ENCODE assay signal across 25 mouse cellular contexts in the genomic region with DNA sequence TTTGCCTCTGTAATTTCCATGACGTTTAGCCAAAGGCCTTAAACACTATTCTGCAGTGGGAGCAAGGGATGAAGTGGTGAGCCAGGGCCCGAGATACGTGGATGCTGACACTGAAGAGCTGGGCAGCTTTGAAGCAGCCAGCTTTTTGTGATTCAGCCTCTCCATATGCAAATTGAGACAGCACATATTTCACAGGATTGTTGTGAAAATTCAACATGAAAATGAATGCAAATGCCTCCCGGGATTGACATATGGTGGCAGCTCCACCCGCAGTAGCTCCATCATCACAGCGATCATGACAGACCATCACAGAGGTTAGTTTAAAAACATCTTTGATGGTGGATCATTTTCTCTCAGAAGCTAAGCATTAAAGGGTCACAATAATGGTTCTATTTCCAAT.
A peak's percentile ranks its signal among the peaks of the same experiment; 100 is the strongest.
DNase-seq lines count a peak whose midpoint lies in the region; ATAC-seq and TF ChIP-seq lines count a peak whose summit lies in the region.
"Had no signal": no experiment of that assay in that cellular context is flagged by ENCODE, and none has a peak within 500 bp of the region (broad histone marks: within the 10 kb centered on the region; RNA-seq: fewer than 3 reads in every experiment).

No protein-coding gene starts in this region.

- no peak overlapping the region for H3K4me2 ChIP-seq in forebrain, embryonic 11.5 days (ENCODE audit: low read depth, low read length, severe bottlenecking)
- no peak overlapping the region for H3K4me2 ChIP-seq in forebrain, postnatal 0 days (ENCODE audit: low read depth)
- H3K4me2 ChIP-seq: intestine, embryonic 15.5 days; limb, embryonic 12.5 days; liver, embryonic 12.5 days; lung, embryonic 14.5 days had no signal

- no peak overlapping the region for H3K27ac ChIP-seq in forebrain, embryonic 11.5 days (ENCODE audit: low read depth, low read length)
- no peak overlapping the region for H3K27ac ChIP-seq in forebrain, embryonic 10.5 days
- H3K27ac ChIP-seq in layer of hippocampus, adult 2 months: peak overlapping the region; percentile 58; the same call in 1 of the 2 replicates
- peak overlapping the region; percentile 57; the same call in 1 of the 2 replicates for H3K27ac ChIP-seq in forebrain, postnatal 0 days (ENCODE audit: low read depth, low read length)
- H3K27ac ChIP-seq: intestine, embryonic 15.5 days; limb, embryonic 12.5 days; liver, embryonic 12.5 days had no signal

- no peak overlapping the region for H3K4me3 ChIP-seq in forebrain, embryonic 11.5 days (ENCODE audit: low read depth, low read length)
- no peak overlapping the region for H3K4me3 ChIP-seq in forebrain, embryonic 10.5 days
- no peak overlapping the region for H3K4me3 ChIP-seq in layer of hippocampus, adult 2 months
- no peak overlapping the region for H3K4me3 ChIP-seq in forebrain, postnatal 0 days (ENCODE audit: low read depth, low read length)
- H3K4me3 ChIP-seq in lung, adult 2 months (replicated peaks; ENCODE audit: extremely low read depth, low read depth, low read length): no peak overlapping the region
- H3K4me3 ChIP-seq: intestine, embryonic 15.5 days; limb, embryonic 12.5 days; liver, embryonic 12.5 days had no signal

- H3K27me3 ChIP-seq in forebrain, embryonic 11.5 days (ENCODE audit: control insufficient read depth, insufficient read depth, low read length): no peaks in the 10 kb centered on the region
- no peaks in the 10 kb centered on the region for H3K27me3 ChIP-seq in forebrain, embryonic 10.5 days (ENCODE audit: poor library complexity, severe bottlenecking)
- no peaks in the 10 kb centered on the region for H3K27me3 ChIP-seq in forebrain, postnatal 0 days (ENCODE audit: insufficient read depth, low read length)
- H3K27me3 ChIP-seq: intestine, embryonic 15.5 days; limb, embryonic 12.5 days; liver, embryonic 12.5 days; Patski had no signal

- TF ChIP-seq CTCF in layer of hippocampus, adult 2 months (conservative IDR thresholded peaks at IDR 0.05): no peak
- no peak for TF ChIP-seq CTCF in forebrain, postnatal 0 days (IDR thresholded peaks at IDR 0.05; ENCODE audit: low read depth)
- no peak for TF ChIP-seq CTCF in lung, adult 2 months (IDR thresholded peaks at IDR 0.05; ENCODE audit: insufficient read depth, low read length)

- no peak overlapping the region for H3K9ac ChIP-seq in forebrain, embryonic 11.5 days (ENCODE audit: low read length)
- no peak overlapping the region for H3K9ac ChIP-seq in forebrain, postnatal 0 days
- H3K9ac ChIP-seq: intestine, embryonic 15.5 days; limb, embryonic 12.5 days; liver, embryonic 12.5 days; lung, embryonic 14.5 days had no signal

- no peak for DNase-seq in forebrain, embryonic 11.5 days (ENCODE audit: low spot score)
- no peak for DNase-seq in forebrain, embryonic 10.5 days (ENCODE audit: extremely low spot score, low spot score)
- peak in 1 of 2 experiments; percentile 27 for DNase-seq in layer of hippocampus, adult 2 months (ENCODE audit: low spot score in 2 of 2)
- no peak for DNase-seq in layer of hippocampus, postnatal 14 days (ENCODE audit: low spot score in 2 of 2)
- peak; percentile 71 for DNase-seq in brain, adult 2 months (ENCODE audit: low read depth, low spot score)
- DNase-seq in forebrain, postnatal 0 days: peak; percentile 47
- no peak for DNase-seq in lung, adult 2 months
- DNase-seq in cerebellum, adult 9-10 months: no peak
- DNase-seq: adrenal gland, postnatal 10 days; cerebellum, adult 11 months; cerebellum, postnatal 25 days; embryo, embryonic 11 days; heart, adult 18-20 months; heart, postnatal 36 days; kidney, adult 9 months; kidney, postnatal 25 days; layer of hippocampus, adult 9-11 months; lung, embryonic 14.5 days; lung, postnatal 36 days; right cerebral cortex, postnatal 4 days had no signal

- H3K36me3 ChIP-seq in forebrain, embryonic 11.5 days (ENCODE audit: control insufficient read depth, insufficient read depth, low read length): no peaks in the 10 kb centered on the region
- H3K36me3 ChIP-seq in forebrain, embryonic 10.5 days (replicated peaks): peaks cover 10% of the 10 kb centered on the region
- H3K36me3 ChIP-seq in forebrain, postnatal 0 days (ENCODE audit: insufficient read depth): peaks cover 5% of the 10 kb centered on the region; the same call in 1 of the 2 replicates
- H3K36me3 ChIP-seq: liver, embryonic 12.5 days had no signal

- no peaks in the 10 kb centered on the region for H3K9me3 ChIP-seq in forebrain, embryonic 11.5 days (ENCODE audit: control insufficient read depth, low read length)
- H3K9me3 ChIP-seq in forebrain, embryonic 10.5 days: no peaks in the 10 kb centered on the region
- no peaks in the 10 kb centered on the region for H3K9me3 ChIP-seq in forebrain, postnatal 0 days (ENCODE audit: low read length)
- H3K9me3 ChIP-seq: intestine, embryonic 15.5 days; limb, embryonic 12.5 days; liver, embryonic 12.5 days had no signal

- H3K4me1 ChIP-seq in forebrain, embryonic 11.5 days (replicated peaks; ENCODE audit: control insufficient read depth, insufficient read depth, low read length): no peaks in the 10 kb centered on the region
- peaks cover 9% of the 10 kb centered on the region; the same call in 1 of the 2 replicates for H3K4me1 ChIP-seq in forebrain, embryonic 10.5 days
- H3K4me1 ChIP-seq in forebrain, postnatal 0 days (ENCODE audit: insufficient read depth): peaks cover 3% of the 10 kb centered on the region
- no peaks in the 10 kb centered on the region for H3K4me1 ChIP-seq in lung, adult 2 months (ENCODE audit: control insufficient read depth, insufficient read depth, low read length)

- no peak for TF ChIP-seq POLR2A in lung, adult 2 months (IDR thresholded peaks at IDR 0.05; ENCODE audit: borderline replicate concordance, extremely low read depth, low read depth, low read length)

- ATAC-seq in forebrain, embryonic 11.5 days (replicated peaks; ENCODE audit: low FRiP score): 0 out of 2 replicates have a peak, but pooled peaks have one; percentile 36
- ATAC-seq in forebrain, postnatal 0 days: peak; percentile 58
- ATAC-seq: CD4-positive, CD25-positive, alpha-beta regulatory T cell, adult 4 months; intestine, embryonic 15.5 days; liver, embryonic 12.5 days; Patski had no signal

- 71% methylated on average over 6 of the region's 6 CpGs for WGBS in forebrain, embryonic 11.5 days
- 89% methylated on average over 6 of the region's 6 CpGs for WGBS in forebrain, embryonic 10.5 days
- WGBS in forebrain, postnatal 0 days: 23% methylated on average over 6 of the region's 6 CpGs
- WGBS in lung, adult 2 months: 88% methylated on average over 6 of the region's 6 CpGs

Comparison
In these comparisons a context has a peak if more than half of its experiments do, and no peak if none do; other contexts are left out.
1. DNase-seq: peak in brain, adult 2 months (single experiment) and forebrain, postnatal 0 days (single experiment); none in forebrain, embryonic 11.5 days (single experiment), forebrain, embryonic 10.5 days (single experiment), layer of hippocampus, postnatal 14 days (0 of 2), lung, adult 2 months (single experiment) and cerebellum, adult 9-10 months (single experiment).
2. H3K27ac ChIP-seq: peak in layer of hippocampus, adult 2 months (single experiment) and forebrain, postnatal 0 days (single experiment); none in forebrain, embryonic 11.5 days (single experiment) and forebrain, embryonic 10.5 days (single experiment).